Mouse (Mus musculus) neural tube, embryonic 13.5 days (tissue): ENCODE results near the gene Aqp11. TPM values are rescaled to one million over a fixed set of nuclear protein-coding genes. Genes with fewer than 3 reads are reported as not detected.

ENCODE experiments used
- ATAC-seq: fragments of 200-750 bp; cut with Nextera tagmentation; 2 replicates; pipeline ENCODE4 v1.8.0; 2017; ENCODE audit warnings: low read depth, mild to moderate bottlenecking, moderate TSS enrichment, moderate library complexity
- H3K27ac ChIP-seq: fragments of 300-500 bp; sonication (generic); replicated peaks from 2 replicates; pipeline ENCODE4 v1.5.1; 2015; ENCODE audit warnings: moderate library complexity, mild to moderate bottlenecking, inconsistent platforms
- H3K27me3 ChIP-seq: fragments of 300-500 bp; sonication (generic); 2 replicates; pipeline ENCODE4 v1.6.1; 2015; ENCODE audit warnings: mild to moderate bottlenecking, inconsistent platforms
- H3K36me3 ChIP-seq: fragments of 300-500 bp; sonication (generic); 2 replicates; pipeline ENCODE4 v1.6.1; 2015; ENCODE audit warnings: mild to moderate bottlenecking, inconsistent platforms
- H3K4me1 ChIP-seq: fragments of 300-500 bp; sonication (generic); replicated peaks from 2 replicates; pipeline ENCODE4 v1.6.1; 2015; ENCODE audit warnings: inconsistent platforms
- H3K4me2 ChIP-seq: fragments of 300-500 bp; sonication (generic); 2 replicates; pipeline ENCODE4 v1.6.1; 2015; ENCODE audit warnings: inconsistent platforms, mild to moderate bottlenecking, moderate library complexity
- H3K4me3 ChIP-seq: fragments of 300-500 bp; sonication (generic); 2 replicates; pipeline ENCODE4 v1.5.1; 2015; ENCODE audit warnings: mild to moderate bottlenecking, inconsistent platforms
- H3K9ac ChIP-seq: fragments of 300-500 bp; sonication (generic); 2 replicates; pipeline ENCODE4 v1.6.1; 2015; ENCODE audit warnings: moderate library complexity, mild to moderate bottlenecking, inconsistent platforms
- H3K9me3 ChIP-seq: fragments of 300-500 bp; sonication (generic); 2 replicates; pipeline ENCODE4 v1.6.1; 2016; ENCODE audit warnings: inconsistent platforms
- WGBS: fragments of 180-500 bp; shearing (Covaris S2); methylation state at CpG from one replicate; pipeline ENCODE4 v1.1.7; 2015; 5-methylcytosine and 5-hydroxymethylcytosine counted together
- polyA plus RNA-seq: library from polyadenylated mRNA; unstranded; fragments of >200 nt; fragmentation: Nextera tagmentation; extraction: Ambion mirVana; gene quantifications from 2 replicates; pipeline ENCODE4 v1.2.1, GENCODE M21; 2015

Gene Aqp11
- polyA plus RNA-seq, 1 experiment from 2014 or later, result 12.7 TPM

DNA sequence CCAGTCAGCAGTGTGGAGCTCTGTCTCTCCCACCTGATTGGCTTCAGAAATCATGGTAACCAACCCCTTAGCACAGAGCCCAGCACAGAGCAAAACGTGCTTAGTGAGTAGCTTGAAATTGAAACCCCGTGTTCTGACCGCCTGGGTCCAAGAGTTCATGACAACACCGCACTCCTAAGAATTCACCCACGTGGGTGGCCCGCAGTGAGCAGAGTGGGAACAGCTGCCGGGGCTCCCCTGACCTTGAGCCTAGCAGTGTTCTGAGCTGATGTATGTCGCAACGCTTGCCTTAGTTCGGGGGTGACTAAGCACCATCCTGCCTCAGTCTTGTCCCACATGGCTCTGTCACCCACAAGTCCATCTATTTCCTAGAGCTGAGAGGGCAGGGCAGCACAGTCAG is 2.9 kb upstream of the Aqp11 start:
- WGBS, result 60% methylated on average over 10 of the region's 10 CpGs
- Histone ChIP-seq H3K36me3 (no peaks in the 10 kb centered on the region), H3K4me3 (no peak overlapping the region), H3K27ac (no peak overlapping the region), H3K9ac (no peak overlapping the region), H3K4me1 (peaks cover 16% of the 10 kb centered on the region), H3K4me2 (no peak overlapping the region), H3K27me3 (no peaks in the 10 kb centered on the region), H3K9me3 (no peaks in the 10 kb centered on the region)
- no peak for ATAC-seq

- Histone ChIP-seq H3K9me3 (no peaks in the 10 kb centered on the region), H3K36me3 (no peaks in the 10 kb centered on the region), H3K4me1 (peaks cover 21% of the 10 kb centered on the region), H3K27me3 (no peaks in the 10 kb centered on the region), H3K27ac (no peak overlapping the region), H3K4me3 (peak overlapping the region; percentile 70), H3K9ac (peak overlapping the region; percentile 77), H3K4me2 (peak overlapping the region; percentile 97)
- no peak for ATAC-seq
- 8% methylated on average over 12 of the region's 12 CpGs for WGBS
These were observed 842 bp downstream of the Aqp11 start for GRCm38 (mm10) chr7:97737256-97737637.

- H3K4me2 ChIP-seq, result peak overlapping the region; percentile 13; the same call in 1 of the 2 replicates
- no peaks in the 10 kb centered on the region for H3K36me3 ChIP-seq
- no peak overlapping the region for H3K4me3 ChIP-seq
- H3K27ac ChIP-seq, result no peak overlapping the region
- peaks cover 21% of the 10 kb centered on the region for H3K4me1 ChIP-seq
- no peaks in the 10 kb centered on the region for H3K9me3 ChIP-seq
- no peak overlapping the region for H3K9ac ChIP-seq
- H3K27me3 ChIP-seq, result no peaks in the 10 kb centered on the region
- 40% methylated on average over 4 of the region's 4 CpGs for WGBS
- no peak for ATAC-seq
These were observed 2.1 kb downstream of the Aqp11 start for GRCm38 (mm10) chr7:97735886-97736420.

DNA sequence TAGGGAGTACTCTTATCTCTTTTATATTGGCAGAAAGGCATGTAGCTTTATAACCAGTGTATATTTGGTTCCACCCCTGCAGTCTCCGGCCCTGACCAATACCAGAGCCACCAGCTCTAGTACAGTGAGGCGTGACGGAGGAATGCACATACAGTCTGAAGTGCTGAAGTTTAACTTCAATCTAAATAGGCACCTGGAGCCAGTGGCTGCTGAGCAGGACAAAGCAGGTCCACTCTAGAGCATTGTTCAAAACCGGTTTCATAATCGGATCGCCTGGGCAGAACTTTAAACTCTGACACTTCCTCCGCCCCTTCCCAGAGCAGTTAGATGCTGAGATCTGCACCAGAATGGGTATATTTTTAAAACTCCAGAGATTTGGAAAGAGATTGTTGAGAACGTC is 3.1 kb downstream of the Aqp11 start:
- Histone ChIP-seq H3K9me3 (no peaks in the 10 kb centered on the region), H3K9ac (no peak overlapping the region), H3K4me3 (no peak overlapping the region), H3K27ac (no peak overlapping the region), H3K27me3 (no peaks in the 10 kb centered on the region), H3K36me3 (no peaks in the 10 kb centered on the region), H3K4me2 (no peak overlapping the region), H3K4me1 (peaks cover 24% of the 10 kb centered on the region)
- 85% methylated on average over 8 of the region's 8 CpGs for WGBS
- ATAC-seq, result no peak

GRCm38 (mm10) chr7:97733606-97734005 is 4.5 kb downstream of the Aqp11 start:
- Histone ChIP-seq H3K4me3 (no peak overlapping the region), H3K36me3 (no peaks in the 10 kb centered on the region), H3K9me3 (no peaks in the 10 kb centered on the region), H3K9ac (no peak overlapping the region), H3K4me2 (no peak overlapping the region), H3K27me3 (no peaks in the 10 kb centered on the region), H3K4me1 (peaks cover 33% of the 10 kb centered on the region), H3K27ac (no peak overlapping the region)
- no peak for ATAC-seq
- 95% methylated on average over 5 of the region's 5 CpGs for WGBS

GRCm38 (mm10) chr7:97730427-97730826 is 7.7 kb downstream of the Aqp11 start:
- no peak overlapping the region for H3K27ac ChIP-seq
- no peaks in the 10 kb centered on the region for H3K27me3 ChIP-seq
- no peaks in the 10 kb centered on the region for H3K9me3 ChIP-seq
- 48% methylated on average over 3 of the region's 3 CpGs for WGBS
- H3K9ac ChIP-seq, result no peak overlapping the region
- no peak overlapping the region for H3K4me3 ChIP-seq
- H3K4me2 ChIP-seq, result no peak overlapping the region
- no peak for ATAC-seq
- H3K4me1 ChIP-seq, result peaks cover 19% of the 10 kb centered on the region
- H3K36me3 ChIP-seq, result peaks cover 7% of the 10 kb centered on the region

DNA sequence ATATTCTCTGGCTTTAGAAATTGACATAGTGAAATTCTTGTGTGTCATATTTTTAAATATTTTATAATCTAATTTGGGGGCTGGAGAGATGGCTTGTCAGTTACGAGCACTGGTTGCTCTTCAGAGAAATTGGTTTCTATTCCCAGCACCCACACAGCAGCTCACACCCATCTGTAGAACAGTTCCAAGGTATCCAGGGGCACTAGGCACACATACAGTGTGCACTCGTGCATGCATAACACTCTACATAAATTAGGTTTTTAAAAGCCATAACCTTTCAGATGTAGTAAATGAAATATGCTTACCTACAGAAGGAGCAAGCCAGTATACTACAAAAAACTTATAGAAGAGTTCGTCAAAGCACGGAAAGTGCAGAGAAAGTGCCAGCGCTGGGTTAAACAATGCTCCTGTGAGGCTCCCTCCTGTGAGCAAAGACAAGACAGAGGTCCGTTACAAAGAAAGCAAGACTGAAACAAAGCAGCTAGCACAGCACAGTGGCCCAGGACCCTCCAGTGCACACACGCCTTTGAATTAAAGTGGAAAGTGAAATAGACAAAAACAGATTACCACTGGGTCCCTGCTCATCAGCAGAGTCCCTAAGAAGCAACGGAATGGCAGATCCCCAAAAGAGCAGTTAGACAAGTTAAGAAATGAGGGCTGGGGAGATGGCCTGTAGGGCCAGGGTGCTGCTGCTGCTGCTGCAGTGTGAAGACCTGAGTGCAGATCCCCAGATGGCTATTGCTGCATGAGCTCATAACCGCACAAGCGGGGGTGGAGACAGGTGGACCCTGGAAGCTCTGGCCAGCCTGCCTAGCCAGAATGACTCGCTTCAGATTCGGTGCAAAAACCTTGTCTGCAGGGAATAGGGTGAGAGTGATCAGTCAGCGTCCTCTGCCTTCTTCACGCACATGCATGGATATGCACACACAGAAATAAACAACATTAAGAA is 9.1 kb downstream of the Aqp11 start:
- 0 out of 2 replicates have a peak overlapping the region, but pooled peaks have one; percentile 9 for H3K4me2 ChIP-seq
- no peak for ATAC-seq

DNA sequence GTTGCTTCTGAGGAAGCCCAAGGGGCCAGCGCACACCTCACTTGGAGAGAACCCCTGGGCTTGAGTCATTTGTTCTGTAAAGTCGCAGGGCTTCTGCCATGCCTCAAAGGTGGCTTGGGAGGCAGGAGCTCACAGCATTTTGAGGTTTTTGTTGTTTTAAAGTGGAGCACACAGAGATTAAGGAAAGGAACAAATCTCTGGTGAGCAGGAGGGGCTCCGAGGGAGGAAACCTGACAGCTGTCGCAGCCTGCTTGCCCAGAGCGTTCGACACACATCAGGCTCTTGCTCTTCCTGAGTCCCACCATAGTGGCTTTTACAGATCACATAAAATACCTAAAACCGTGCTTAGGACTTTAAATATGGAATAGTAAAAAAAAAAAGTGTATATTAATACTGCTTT is 11.3 kb downstream of the Aqp11 start:
- no peaks in the 10 kb centered on the region for H3K27me3 ChIP-seq
- ATAC-seq, result no peak
- H3K27ac ChIP-seq, result no peak overlapping the region
- H3K9ac ChIP-seq, result no peak overlapping the region
- H3K4me1 ChIP-seq, result peaks cover 19% of the 10 kb centered on the region
- no peaks in the 10 kb centered on the region for H3K9me3 ChIP-seq
- 79% methylated on average over 7 of the region's 7 CpGs for WGBS
- no peak overlapping the region for H3K4me2 ChIP-seq
- no peak overlapping the region for H3K4me3 ChIP-seq
- peaks cover 17% of the 10 kb centered on the region for H3K36me3 ChIP-seq

More for the DNA sequence above, 9.1 kb downstream of the Aqp11 start:
- Histone ChIP-seq H3K36me3 (peaks cover 13% of the 10 kb centered on the region), H3K27me3 (no peaks in the 10 kb centered on the region), H3K4me1 (peaks cover 19% of the 10 kb centered on the region), H3K9ac (no peak overlapping the region), H3K4me3 (no peak overlapping the region), H3K9me3 (no peaks in the 10 kb centered on the region), H3K27ac (no peak overlapping the region; the same call in 1 of the 2 replicates)
- 31% methylated on average over 14 of the region's 14 CpGs for WGBS

DNA sequence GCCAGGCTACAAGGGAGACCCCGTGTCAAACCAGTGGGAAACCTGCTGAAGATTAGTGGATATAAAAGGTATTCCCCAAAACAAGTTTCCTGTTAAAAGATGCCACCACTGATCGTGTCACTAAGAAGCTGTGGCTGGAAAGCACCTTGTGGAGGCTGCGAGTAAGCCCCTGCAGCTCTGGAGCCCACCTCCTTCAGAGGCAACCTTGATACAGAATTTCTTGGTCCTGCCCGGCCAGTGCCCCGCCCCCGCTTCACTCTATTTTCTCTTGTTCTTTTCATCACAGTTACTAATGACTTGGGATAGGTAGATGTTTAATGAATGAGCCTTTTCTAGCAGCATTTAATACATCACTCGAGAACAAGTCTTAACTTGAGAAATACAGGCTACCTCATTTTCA is 12.0 kb downstream of the Aqp11 start:
- Histone ChIP-seq H3K27ac (no peak overlapping the region), H3K4me2 (no peak overlapping the region), H3K9ac (no peak overlapping the region), H3K4me3 (no peak overlapping the region), H3K4me1 (peaks cover 19% of the 10 kb centered on the region), H3K27me3 (no peaks in the 10 kb centered on the region), H3K9me3 (no peaks in the 10 kb centered on the region), H3K36me3 (peaks cover 18% of the 10 kb centered on the region)
- WGBS, result 84% methylated on average over 7 of the region's 7 CpGs
- no peak for ATAC-seq

DNA sequence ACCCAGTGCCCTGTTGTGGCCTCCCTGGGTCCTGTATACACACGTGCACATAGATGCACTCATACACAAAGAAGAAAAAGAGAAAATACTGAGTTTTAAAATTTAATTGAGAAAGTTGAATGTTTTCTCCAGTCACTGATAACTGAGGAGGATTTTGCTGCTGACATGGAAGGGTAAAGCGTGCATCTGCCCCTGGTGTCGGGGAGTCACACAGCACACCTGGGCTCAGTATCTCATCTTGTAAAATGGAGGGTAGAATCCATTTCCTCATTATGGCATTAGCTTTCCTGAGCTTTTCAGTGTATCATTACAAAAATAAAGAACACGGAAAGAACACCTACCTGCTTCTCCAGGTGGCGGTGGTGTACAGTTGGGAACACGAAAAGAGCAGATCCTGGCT is 12.7 kb downstream of the Aqp11 start:
- H3K27ac ChIP-seq, result no peak overlapping the region

GRCm38 (mm10) chr7:97723646-97724538 is 14.2 kb downstream of the Aqp11 start:
- 91% methylated on average over 11 of the region's 11 CpGs for WGBS

More for the DNA sequence above, 12.7 kb downstream of the Aqp11 start:
- H3K4me3 ChIP-seq, result no peak overlapping the region
- no peak for ATAC-seq
- H3K36me3 ChIP-seq, result peaks cover 25% of the 10 kb centered on the region
- no peaks in the 10 kb centered on the region for H3K27me3 ChIP-seq
- no peaks in the 10 kb centered on the region for H3K9me3 ChIP-seq
- no peak overlapping the region for H3K9ac ChIP-seq
- no peak overlapping the region for H3K4me2 ChIP-seq
- 97% methylated on average over 6 of the region's 6 CpGs for WGBS
- peaks cover 19% of the 10 kb centered on the region for H3K4me1 ChIP-seq

More at GRCm38 (mm10) chr7:97723646-97724538, 14.2 kb downstream of the Aqp11 start:
- no peaks in the 10 kb centered on the region for H3K27me3 ChIP-seq
- H3K4me1 ChIP-seq, result peaks cover 10% of the 10 kb centered on the region
- no peaks in the 10 kb centered on the region for H3K9me3 ChIP-seq
- H3K27ac ChIP-seq, result no peak overlapping the region
- H3K9ac ChIP-seq, result no peak overlapping the region
- H3K4me3 ChIP-seq, result no peak overlapping the region
- no peak for ATAC-seq
- H3K36me3 ChIP-seq, result peaks cover 40% of the 10 kb centered on the region
- no peak overlapping the region for H3K4me2 ChIP-seq
